Mouse (Mus musculus) liver, postnatal 0 days (tissue): ENCODE measurements at regions not wholly inside any gene's neighbourhood (a gene's known extent, or its start where the extent isn't known, plus 50 kb on each side); places are given as distances from the start of the nearest gene placed in this dataset.

ENCODE experiments used
- CTCF ChIP-seq: sonication (generic); IDR thresholded peaks from 2 replicates; pipeline ENCODE4 v1.5.1; 2016; ENCODE audit warnings: antibody characterized with exemption, low read depth
- EP300 ChIP-seq: IDR thresholded peaks from 2 replicates; pipeline ENCODE4 v1.6.1; 2016; ENCODE audit warnings: antibody characterized with exemption, low read depth, mild to moderate bottlenecking

DNA sequence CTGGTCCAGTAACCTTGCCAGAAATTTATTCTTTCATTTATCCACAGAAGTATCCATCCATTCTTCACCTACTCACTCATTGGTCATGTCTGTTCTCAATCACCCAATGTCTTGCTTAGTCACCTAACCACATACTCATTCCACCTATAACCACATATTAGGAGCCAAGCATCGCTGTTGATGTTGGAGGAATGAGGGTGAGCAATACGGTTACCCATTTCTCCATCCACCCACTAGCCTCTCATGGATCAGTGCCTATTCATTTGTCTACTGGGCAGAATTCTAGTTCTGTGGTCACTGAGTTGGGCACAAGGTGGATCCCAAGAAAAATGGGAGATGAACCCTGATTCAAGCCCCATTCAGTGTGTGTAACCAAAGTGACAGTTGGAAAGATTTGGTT lies 375.6 kb upstream of the Maf start:
- TF ChIP-seq CTCF: no peak
- TF ChIP-seq EP300: no peak
